Mouse (Mus musculus): ENCODE data around the gene Bend3.

- no peak for TF ChIP-seq CTCF (IDR thresholded peaks at IDR 0.05; ENCODE audit: extremely low read depth, insufficient read length, insufficient replicate concordance, low read depth, low read length)
- no peak for TF ChIP-seq POLR2A (IDR thresholded peaks at IDR 0.05; ENCODE audit: low read depth, low read length)
Measured at GRCm38 (mm10) chr10:43519977-43520376, 41.3 kb downstream of the Bend3 start.
